Mouse (Mus musculus): ENCODE results near the gene Svs4. TPM values are rescaled to one million over a fixed set of nuclear protein-coding genes. Genes with fewer than 3 reads are reported as not detected.

Gene Svs4
- total RNA-seq (2023) = not detected

GRCm38 (mm10) chr2:164278359-164278758 lies at the start of gene Svs4:
TSS of gene Svs4 (minus strand) at chr2:164278459.

GRCm38 (mm10) chr2:164316451-164316850 lies 38.2 kb upstream of the Svs4 start, which contains the start of gene Svs6:
TSS of gene Svs6 (plus strand) at chr2:164316751.

GRCm38 (mm10) chr2:164288968-164289367 lies 10.7 kb upstream of the Svs4 start, which contains the start of gene Svs3a:
TSS of gene Svs3a (plus strand) at chr2:164289268.

GRCm38 (mm10) chr2:164256540-164256939 lies 21.7 kb downstream of the Svs4 start, which contains the start of gene Svs3b:
TSS of gene Svs3b (minus strand) at chr2:164256640.

GRCm38 (mm10) chr2:164238366-164238765 lies 39.9 kb downstream of the Svs4 start, which contains the start of gene Svs2:
TSS of gene Svs2 (minus strand) at chr2:164238466.

Other genes starting within 250 kb of the Svs4 start
- gene Stk4, start 208.1 kb downstream of the Svs4 start, total RNA-seq (2023) = 319 TPM
- gene Tomm34, start 207.3 kb downstream of the Svs4 start, total RNA-seq (2023) = 79.3 TPM
- not detected for gene Kcns1, start 107.3 kb downstream of the Svs4 start, total RNA-seq (2023)
- gene Wfdc5, start 95.7 kb downstream of the Svs4 start, total RNA-seq (2023) = not detected
- gene Wfdc12, start 87.9 kb downstream of the Svs4 start, total RNA-seq (2023) = not detected
- not detected for gene Wfdc15a, start 78.3 kb downstream of the Svs4 start, total RNA-seq (2023)
- gene Wfdc15b, start 56.8 kb downstream of the Svs4 start, total RNA-seq (2023) = not detected
- gene Svs2, start 40.0 kb downstream of the Svs4 start, total RNA-seq (2023) = not detected
- gene Svs3b, start 21.8 kb downstream of the Svs4 start, total RNA-seq (2023) = not detected
- not detected for gene Svs3a, start 10.8 kb upstream of the Svs4 start, total RNA-seq (2023)
- not detected for gene Svs6, start 38.3 kb upstream of the Svs4 start, total RNA-seq (2023)
- gene Svs5, start 54.3 kb upstream of the Svs4 start, total RNA-seq (2023) = not detected
- gene Slpi, start 110.6 kb upstream of the Svs4 start, total RNA-seq (2023) = 15.5 TPM
- gene Rbpjl, start 124.7 kb upstream of the Svs4 start, total RNA-seq (2023) = not detected
- gene Matn4, start 126.7 kb upstream of the Svs4 start, total RNA-seq (2023) = 0.65 TPM
- gene Sdc4, start 165.4 kb upstream of the Svs4 start, total RNA-seq (2023) = 7.3 TPM
- 49.4 TPM for gene Sys1, start 178.5 kb upstream of the Svs4 start, total RNA-seq (2023)
- gene Gm20458, start 182.5 kb upstream of the Svs4 start, total RNA-seq (2023) = 4.0 TPM
- not detected for gene Trp53tg5, start 195.3 kb upstream of the Svs4 start, total RNA-seq (2023)
- gene Dbndd2, start 207.6 kb upstream of the Svs4 start, total RNA-seq (2023) = 3.6 TPM
- gene Pigt, start 219.1 kb upstream of the Svs4 start, total RNA-seq (2023) = 61.4 TPM